Comparison of ENCODE assay signal across 20 mouse cellular contexts in genomic region chr13:59146616-59147015, GRCm38 (mm10).
DNase-seq lines count a peak whose midpoint lies in the region; ATAC-seq and TF ChIP-seq lines count a peak whose summit lies in the region.
"Had no signal": no experiment of that assay in that cellular context is flagged by ENCODE, and none has a peak within 500 bp of the region (broad histone marks: within the 10 kb centered on the region; RNA-seq: fewer than 3 reads in every experiment).

No protein-coding gene starts in this region.

- H3K36me3 ChIP-seq in midbrain, embryonic 10.5 days = no peaks in the 10 kb centered on the region
- H3K36me3 ChIP-seq in midbrain, embryonic 11.5 days (ENCODE audit: control insufficient read depth, insufficient read depth, low read length) = no peaks in the 10 kb centered on the region
- H3K36me3 ChIP-seq in forebrain, embryonic 15.5 days = no peaks in the 10 kb centered on the region
- H3K36me3 ChIP-seq in hindbrain, embryonic 14.5 days (replicated peaks; ENCODE audit: control insufficient read depth, insufficient read depth) = no peaks in the 10 kb centered on the region
- no peaks in the 10 kb centered on the region for H3K36me3 ChIP-seq in midbrain, postnatal 0 days (ENCODE audit: insufficient read depth, low read length)
- H3K36me3 ChIP-seq: kidney, embryonic 15.5 days; limb, embryonic 10.5 days; liver, embryonic 12.5 days had no signal

- WGBS in midbrain, embryonic 10.5 days = 92% methylated on average over 7 of the region's 7 CpGs
- 87% methylated on average over 7 of the region's 7 CpGs for WGBS in midbrain, embryonic 11.5 days
- WGBS in forebrain, embryonic 15.5 days = 88% methylated on average over 7 of the region's 7 CpGs
- WGBS in hindbrain, embryonic 14.5 days = 83% methylated on average over 7 of the region's 7 CpGs
- 85% methylated on average over 7 of the region's 7 CpGs for WGBS in midbrain, postnatal 0 days

- H3K4me1 ChIP-seq in midbrain, embryonic 10.5 days = peaks cover 38% of the 10 kb centered on the region
- peaks cover 25% of the 10 kb centered on the region for H3K4me1 ChIP-seq in midbrain, embryonic 11.5 days (ENCODE audit: control insufficient read depth, insufficient read depth, low read length)
- H3K4me1 ChIP-seq in forebrain, embryonic 15.5 days = peaks cover 59% of the 10 kb centered on the region
- peaks cover 31% of the 10 kb centered on the region for H3K4me1 ChIP-seq in hindbrain, embryonic 14.5 days (replicated peaks; ENCODE audit: control insufficient read depth, insufficient read depth, low read length)
- H3K4me1 ChIP-seq in midbrain, postnatal 0 days (ENCODE audit: insufficient read depth, low read length) = peaks cover 18% of the 10 kb centered on the region
- H3K4me1 ChIP-seq: kidney, embryonic 15.5 days; liver, embryonic 12.5 days had no signal

- no peak for ATAC-seq in midbrain, embryonic 11.5 days (ENCODE audit: low FRiP score)
- ATAC-seq in forebrain, embryonic 15.5 days (replicated peaks) = no peak
- ATAC-seq in hindbrain, embryonic 14.5 days (ENCODE audit: low FRiP score) = no peak
- no peak for ATAC-seq in midbrain, postnatal 0 days (ENCODE audit: low FRiP score)
- ATAC-seq in megakaryocyte, adult 5-6 weeks (ENCODE audit: poor library complexity, severe bottlenecking) = no peak
- ATAC-seq: activated CD4-positive, CD25-positive, alpha-beta regulatory T cell, adult 4 months; inflammation-experienced regulatory T-cells, adult 6 months; liver, embryonic 12.5 days; Patski had no signal

- no peaks in the 10 kb centered on the region for H3K27me3 ChIP-seq in midbrain, embryonic 10.5 days (ENCODE audit: low read depth, poor library complexity, severe bottlenecking)
- no peaks in the 10 kb centered on the region for H3K27me3 ChIP-seq in midbrain, embryonic 11.5 days (ENCODE audit: control insufficient read depth, insufficient read depth, low read length)
- H3K27me3 ChIP-seq in forebrain, embryonic 15.5 days = no peaks in the 10 kb centered on the region
- H3K27me3 ChIP-seq in hindbrain, embryonic 14.5 days (ENCODE audit: control insufficient read depth, insufficient read depth, low read length) = no peaks in the 10 kb centered on the region
- no peaks in the 10 kb centered on the region for H3K27me3 ChIP-seq in midbrain, postnatal 0 days (ENCODE audit: insufficient read depth, low read length)
- H3K27me3 ChIP-seq: kidney, embryonic 15.5 days; liver, embryonic 12.5 days had no signal

- TF ChIP-seq CTCF in midbrain, postnatal 0 days (IDR thresholded peaks at IDR 0.05) = no peak

- no peak overlapping the region for H3K4me3 ChIP-seq in midbrain, embryonic 10.5 days
- no peak overlapping the region for H3K4me3 ChIP-seq in midbrain, embryonic 11.5 days (ENCODE audit: low read depth, low read length)
- H3K4me3 ChIP-seq in forebrain, embryonic 15.5 days = no peak overlapping the region
- H3K4me3 ChIP-seq in hindbrain, embryonic 14.5 days (replicated peaks; ENCODE audit: low read length) = no peak overlapping the region
- H3K4me3 ChIP-seq in midbrain, postnatal 0 days (ENCODE audit: low read depth, low read length) = no peak overlapping the region
- H3K4me3 ChIP-seq: heart, adult 2 months; kidney, embryonic 15.5 days; limb, embryonic 10.5 days; liver, embryonic 12.5 days had no signal

- H3K9ac ChIP-seq in midbrain, embryonic 11.5 days (ENCODE audit: low read length) = no peak overlapping the region
- no peak overlapping the region for H3K9ac ChIP-seq in forebrain, embryonic 15.5 days (replicated peaks)
- no peak overlapping the region for H3K9ac ChIP-seq in hindbrain, embryonic 14.5 days
- no peak overlapping the region for H3K9ac ChIP-seq in midbrain, postnatal 0 days (replicated peaks; ENCODE audit: low read length, poor library complexity, severe bottlenecking)
- H3K9ac ChIP-seq: kidney, embryonic 15.5 days; liver, embryonic 12.5 days; lung, embryonic 14.5 days had no signal

- no peaks in the 10 kb centered on the region for H3K9me3 ChIP-seq in midbrain, embryonic 10.5 days (replicated peaks)
- no peaks in the 10 kb centered on the region for H3K9me3 ChIP-seq in midbrain, embryonic 11.5 days (ENCODE audit: control insufficient read depth, low read length)
- H3K9me3 ChIP-seq in forebrain, embryonic 15.5 days = no peaks in the 10 kb centered on the region
- H3K9me3 ChIP-seq in hindbrain, embryonic 14.5 days (ENCODE audit: control insufficient read depth, low read length) = no peaks in the 10 kb centered on the region
- no peaks in the 10 kb centered on the region for H3K9me3 ChIP-seq in midbrain, postnatal 0 days (ENCODE audit: low read length)
- H3K9me3 ChIP-seq: kidney, embryonic 15.5 days; limb, embryonic 10.5 days; liver, embryonic 12.5 days had no signal

- H3K27ac ChIP-seq in midbrain, embryonic 10.5 days (replicated peaks) = peak overlapping the region; percentile 78
- no peak overlapping the region for H3K27ac ChIP-seq in midbrain, embryonic 11.5 days (ENCODE audit: low read depth, low read length)
- H3K27ac ChIP-seq in forebrain, embryonic 15.5 days (replicated peaks) = peak overlapping the region; percentile 85
- H3K27ac ChIP-seq in hindbrain, embryonic 14.5 days = peak overlapping the region; percentile 91
- H3K27ac ChIP-seq in midbrain, postnatal 0 days (ENCODE audit: low read depth, low read length) = peak overlapping the region; percentile 84
- H3K27ac ChIP-seq: heart, adult 2 months; kidney, embryonic 15.5 days; limb, embryonic 10.5 days; liver, embryonic 12.5 days had no signal

- DNase-seq in midbrain, embryonic 10.5 days (ENCODE audit: low spot score) = no peak
- no peak for DNase-seq in midbrain, embryonic 11.5 days (ENCODE audit: low spot score, missing footprints)
- no peak for DNase-seq in hindbrain, embryonic 14.5 days (ENCODE audit: low spot score)
- no peak for DNase-seq in midbrain, postnatal 0 days (ENCODE audit: low spot score)
- DNase-seq in adrenal gland, adult 18-20 months (ENCODE audit: low spot score in 2 of 2) = no peak
- DNase-seq: adrenal gland, postnatal 25 days; cerebellum, adult 2 months; heart, adult 2 months; lung, embryonic 14.5 days; lung, postnatal 4 days; retina, postnatal 1 day; right cerebral cortex, postnatal 4 days had no signal

- no peak overlapping the region for H3K4me2 ChIP-seq in midbrain, embryonic 11.5 days
- no peak overlapping the region for H3K4me2 ChIP-seq in forebrain, embryonic 15.5 days (replicated peaks)
- no peak overlapping the region for H3K4me2 ChIP-seq in hindbrain, embryonic 14.5 days (replicated peaks)
- H3K4me2 ChIP-seq in midbrain, postnatal 0 days (ENCODE audit: low read depth, low read length, poor library complexity, severe bottlenecking) = no peak overlapping the region
- H3K4me2 ChIP-seq: kidney, embryonic 15.5 days; liver, embryonic 12.5 days; lung, embryonic 14.5 days had no signal
